Mouse (Mus musculus): ENCODE results near the gene Vps26b. TPM values are rescaled to one million over a fixed set of nuclear protein-coding genes. Genes with fewer than 3 reads are reported as not detected.

Vps26b gene
- total RNA-seq, 2 experiments from 2014 or later, result 33.3 to 35.2 TPM

DNA sequence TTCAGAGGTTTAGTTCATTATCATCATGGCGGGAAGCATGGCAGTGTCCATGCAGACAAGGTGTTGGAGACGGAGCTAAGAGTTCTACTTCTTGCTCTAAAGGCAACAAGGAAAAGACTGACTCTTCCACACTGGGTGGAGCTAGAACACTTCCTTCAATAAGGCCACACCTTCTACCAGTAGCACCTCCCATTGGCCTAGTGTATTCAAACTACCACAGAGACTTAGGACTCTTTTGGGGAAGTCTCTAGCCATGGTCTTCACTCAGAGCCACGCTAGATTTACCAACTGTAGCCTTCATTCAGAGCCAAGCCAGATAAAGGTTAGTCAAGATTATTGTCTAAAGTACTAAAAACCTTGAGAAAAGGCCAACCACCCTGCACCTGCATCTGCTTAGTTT lies 32.8 kb downstream of the Vps26b start:
- DNase-seq, result no peak

DNA sequence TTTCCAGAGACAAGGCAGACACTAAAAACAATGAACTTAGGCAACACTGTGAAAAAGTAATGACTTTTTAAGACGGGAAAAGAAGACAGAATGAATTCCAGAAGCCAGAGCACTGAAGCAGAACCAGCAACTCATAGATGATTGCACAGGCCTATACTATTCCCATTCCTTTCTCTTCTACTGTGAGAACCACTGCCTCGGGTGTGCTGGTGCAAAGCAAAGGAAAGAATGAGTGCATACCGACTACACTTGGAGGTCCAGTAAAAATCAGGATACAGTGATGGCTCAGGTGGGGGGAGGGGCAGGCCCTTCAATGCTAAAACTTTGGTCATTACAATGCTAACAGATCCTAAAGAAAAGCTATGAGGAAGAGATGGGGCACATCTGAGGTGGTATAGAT lies 36.0 kb downstream of the Vps26b start:
- DNase-seq, result no peak

DNA sequence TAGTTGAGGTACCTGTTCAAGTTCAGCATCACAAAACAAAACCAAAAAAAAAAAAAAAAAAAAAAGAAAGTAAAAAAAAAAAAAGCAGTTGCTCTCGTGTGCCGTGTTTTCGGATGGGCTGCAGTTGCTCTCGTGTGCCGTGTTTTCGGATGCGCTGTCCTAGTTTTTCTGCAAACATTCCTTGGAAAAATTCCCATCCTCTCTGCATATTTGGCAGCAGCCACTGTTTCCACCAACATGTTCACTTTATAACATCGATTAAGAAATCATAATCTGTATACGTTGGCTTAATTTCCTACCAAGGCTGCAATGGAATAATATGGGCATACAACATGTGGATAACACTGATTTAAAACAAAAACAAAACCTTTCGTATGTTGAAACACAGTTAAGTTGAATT lies 36.7 kb downstream of the Vps26b start:
- no peak for DNase-seq

DNA sequence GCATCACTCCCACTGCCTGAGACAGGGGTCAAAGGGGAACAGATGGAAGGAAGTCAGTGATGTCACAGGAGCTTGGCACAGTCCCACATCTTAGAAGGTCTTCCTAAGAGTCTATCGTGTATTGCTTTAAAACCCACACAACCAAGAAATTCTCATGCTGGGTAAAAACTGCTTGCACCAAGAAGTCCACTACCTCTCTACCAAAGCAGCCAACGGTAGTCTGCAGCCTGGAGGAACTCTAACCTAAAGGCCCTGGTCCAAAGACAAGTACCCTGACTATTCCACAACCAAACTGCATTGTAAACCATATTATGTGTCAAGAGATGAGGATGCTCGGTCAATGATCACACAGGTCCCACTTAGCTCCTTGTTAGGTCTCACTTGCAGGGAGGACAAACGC lies 39.7 kb downstream of the Vps26b start:
- no peak for DNase-seq

DNA sequence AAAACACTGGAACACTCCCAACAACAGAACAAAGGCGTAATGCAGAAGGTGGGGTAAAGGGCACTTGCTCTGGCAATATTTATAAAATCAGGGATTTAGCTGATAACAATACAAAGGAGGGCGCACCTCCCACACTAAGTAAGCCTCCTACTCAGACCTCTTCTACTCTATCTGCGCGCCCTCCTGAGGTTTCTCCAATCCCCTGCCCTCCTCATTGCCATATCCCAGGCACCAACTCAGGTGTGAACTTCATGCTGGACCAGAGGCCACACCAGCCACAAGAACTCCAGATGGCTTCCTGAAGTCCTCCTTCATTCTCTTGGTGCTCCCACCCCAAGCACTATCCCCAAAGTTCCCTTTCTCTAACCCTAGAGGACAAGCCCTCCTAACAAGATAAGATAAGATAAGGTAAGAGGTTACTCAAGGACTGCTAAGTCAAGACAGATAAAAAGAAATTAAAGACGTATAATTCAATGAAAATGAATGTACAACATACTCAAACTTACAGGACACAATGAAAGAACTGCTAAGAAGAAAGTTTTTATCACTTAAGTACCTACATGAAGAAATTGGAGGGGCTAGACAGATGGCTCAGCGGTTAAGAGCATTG lies 44.1 kb downstream of the Vps26b start:
- no peak for DNase-seq

DNA sequence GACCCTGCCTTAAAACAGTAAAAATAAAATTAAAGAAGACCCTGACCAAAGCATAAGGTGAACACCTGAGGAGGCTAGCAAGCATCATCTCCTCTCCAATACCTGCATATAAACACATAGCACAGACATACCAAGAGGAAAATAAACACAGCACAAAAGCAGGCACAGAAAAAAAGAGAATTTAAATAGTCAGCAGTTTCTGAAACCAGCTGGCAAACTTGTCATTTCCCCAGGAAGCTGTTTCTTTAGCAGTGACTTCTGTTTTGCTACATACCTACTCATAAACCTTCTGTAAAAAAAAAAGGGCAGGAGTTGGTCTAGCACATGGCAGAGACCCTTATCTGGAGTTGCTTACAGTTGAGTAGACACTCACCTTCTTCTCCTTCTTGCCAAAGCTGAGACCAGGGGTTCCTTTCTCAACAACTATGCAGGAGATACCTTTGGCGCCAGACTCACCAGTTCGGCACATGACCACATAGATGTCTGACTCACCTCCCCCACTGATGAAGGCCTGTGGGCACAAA lies 44.7 kb downstream of the Vps26b start:
- no peak for DNase-seq

DNA sequence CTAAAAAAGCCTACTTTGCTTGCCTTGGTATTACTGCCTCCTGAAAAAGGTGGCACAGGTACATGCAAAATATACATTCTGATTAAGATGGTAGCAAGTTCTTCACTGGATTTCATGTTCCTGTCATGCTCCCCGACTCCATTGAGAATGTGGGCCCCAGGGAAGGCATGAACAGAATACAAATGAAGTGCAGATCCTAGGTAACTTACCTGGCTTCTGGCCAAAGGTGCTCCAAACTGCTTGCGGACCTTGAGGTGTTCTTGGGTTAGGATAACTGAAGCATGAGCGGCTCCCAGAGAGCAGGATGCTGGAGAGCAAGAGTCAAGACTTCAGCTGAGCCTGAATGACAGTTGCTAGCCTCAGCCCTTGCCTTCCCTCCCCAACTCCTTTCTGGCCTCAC lies 51.1 kb downstream of the Vps26b start:
- DNase-seq, result no peak

DNA sequence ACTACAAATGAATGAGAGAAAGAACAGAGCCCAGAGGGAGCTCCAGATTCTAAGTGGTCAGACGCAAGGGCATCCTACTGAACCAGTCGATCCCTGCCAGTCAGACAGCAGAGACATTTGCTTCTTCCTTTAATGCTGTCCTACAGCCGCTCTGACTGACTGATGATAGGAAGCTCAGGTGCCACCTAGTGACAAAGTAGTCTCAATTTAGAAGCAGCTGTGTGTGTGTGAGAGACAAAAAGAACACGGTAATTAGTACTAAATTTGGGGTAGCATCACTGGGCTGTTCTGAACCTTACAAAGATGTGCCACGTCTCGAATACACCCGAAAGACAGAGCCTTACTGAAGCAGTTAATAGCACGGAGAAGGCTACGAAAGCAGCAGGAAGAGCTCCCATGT lies 52.1 kb downstream of the Vps26b start:
- DNase-seq, result no peak

Other genes with a start within 250 kb of the Vps26b start
- 1 to 10 TPM; 2.7 to 4.4 TPM for gene Glb1l2, start 223.6 kb downstream of the Vps26b start, total RNA-seq (2021)
- gene Glb1l3, start 169.2 kb downstream of the Vps26b start, total RNA-seq (2021), result not detected
- not detected for gene Gm1110, start 107.0 kb downstream of the Vps26b start, total RNA-seq (2021)
- 10 to 100 TPM; 29.7 to 35.2 TPM for gene Acad8, start 30.5 kb downstream of the Vps26b start, total RNA-seq (2021)
- gene Thyn1, start 30.4 kb downstream of the Vps26b start, total RNA-seq (2021), result 10 to 100 TPM; 35.2 to 37.4 TPM
- gene Ncapd3, start 110 bp upstream of the Vps26b start, total RNA-seq (2021), result 10 to 100 TPM in 1 of 2 experiments, 1 to 10 TPM in 1; 9.9 to 11.7 TPM
- gene Jam3, start 125.4 kb upstream of the Vps26b start, total RNA-seq (2021), result 10 to 100 TPM; 28.7 to 34.4 TPM

All from gastrocnemius, postnatal 10 days (tissue).